Mouse (Mus musculus): Measurements from ENCODE around the gene Fubp1. TPM values are rescaled to one million over a fixed set of nuclear protein-coding genes. Genes with fewer than 3 reads are reported as not detected.

The Fubp1 gene
- polyA plus RNA-seq, 1 experiment: 109 TPM

- no peak for DNase-seq (ENCODE audit: extremely low spot score in 1 of 2, low spot score in 1 of 2)
Observed at GRCm38 (mm10) chr3:152271876-152272275, 61.7 kb downstream of the Fubp1 start.

GRCm38 (mm10) chr3:152272974-152273685, 62.9 kb downstream of the Fubp1 start:
- no peak for DNase-seq (ENCODE audit: extremely low spot score in 1 of 2, low spot score in 1 of 2)

- no peak for DNase-seq (ENCODE audit: extremely low spot score in 1 of 2, low spot score in 1 of 2)
Observed at GRCm38 (mm10) chr3:152275008-152275407, 64.8 kb downstream of the Fubp1 start.

- DNase-seq (ENCODE audit: extremely low spot score in 1 of 2, low spot score in 1 of 2): no peak
Observed at GRCm38 (mm10) chr3:152276935-152277334, 66.7 kb downstream of the Fubp1 start.

GRCm38 (mm10) chr3:152277912-152278311, 67.7 kb downstream of the Fubp1 start:
- no peak for DNase-seq (ENCODE audit: extremely low spot score in 1 of 2, low spot score in 1 of 2)

- DNase-seq (ENCODE audit: extremely low spot score in 1 of 2, low spot score in 1 of 2): no peak
Observed at GRCm38 (mm10) chr3:152278431-152278830, 68.2 kb downstream of the Fubp1 start.

- no peak for DNase-seq (ENCODE audit: extremely low spot score in 1 of 2, low spot score in 1 of 2)
Observed at GRCm38 (mm10) chr3:152282126-152282525, 71.9 kb downstream of the Fubp1 start.

GRCm38 (mm10) chr3:152284306-152284705, 74.1 kb downstream of the Fubp1 start:
- DNase-seq (ENCODE audit: extremely low spot score in 1 of 2, low spot score in 1 of 2): no peak

GRCm38 (mm10) chr3:152284759-152285158, 74.5 kb downstream of the Fubp1 start:
- no peak for DNase-seq (ENCODE audit: extremely low spot score in 1 of 2, low spot score in 1 of 2)

Other genes starting within 250 kb of the Fubp1 start
- 2.7 and 3.9 TPM in 2 replicates for gene Gipc2, start 44.2 kb upstream of the Fubp1 start, polyA plus RNA-seq (2012; rRNA removed)
- gene Dnajb4, start 120 bp upstream of the Fubp1 start, polyA plus RNA-seq (2012; rRNA removed): 45.3 and 49.9 TPM in 2 replicates
- 1.6 and 2.0 TPM in 2 replicates for gene Nexn, start 55.9 kb downstream of the Fubp1 start, polyA plus RNA-seq (2012; rRNA removed)
- 42.3 and 47.2 TPM in 2 replicates for gene Miga1, start 130.0 kb downstream of the Fubp1 start, polyA plus RNA-seq (2012; rRNA removed)
- 89.1 and 99.5 TPM in 2 replicates for gene Usp33, start 136.1 kb downstream of the Fubp1 start, polyA plus RNA-seq (2012; rRNA removed)
- 25.7 and 26.3 TPM in 2 replicates for gene Zzz3, start 185.1 kb downstream of the Fubp1 start, polyA plus RNA-seq (2012; rRNA removed)

Measured in frontal cortex, adult 2 months (tissue).